In genomic region chr2:34026566-34027360, GRCm38 (mm10) we compare ENCODE assay signal across 9 mouse cellular contexts.
A peak's percentile ranks its signal among the peaks of the same experiment; 100 is the strongest.
DNase-seq lines count a peak whose midpoint lies in the region; ATAC-seq lines count a peak whose summit lies in the region.
"Had no signal": no experiment of that assay in that cellular context is flagged by ENCODE, and none has a peak within 500 bp of the region (broad histone marks: within the 10 kb centered on the region; RNA-seq: fewer than 3 reads in every experiment).

No protein-coding gene starts in this region.

- H3K4me1 ChIP-seq in heart, embryonic 14.5 days (ENCODE audit: control insufficient read depth in 2 of 2, insufficient read depth in 2 of 2, low read length in 2 of 2) = peaks cover 19 to 23% of the 10 kb centered on the region in 2 experiments
- peaks cover 27% of the 10 kb centered on the region for H3K4me1 ChIP-seq in hindbrain, embryonic 15.5 days (replicated peaks)
- peaks cover 38% of the 10 kb centered on the region for H3K4me1 ChIP-seq in midbrain, embryonic 13.5 days (replicated peaks)

- peak overlapping the region; percentile 5; the same call in 1 of the 2 replicates for H3K4me2 ChIP-seq in heart, embryonic 14.5 days (ENCODE audit: low read length)
- H3K4me2 ChIP-seq in hindbrain, embryonic 15.5 days = no peak overlapping the region
- 0 out of 2 replicates have a peak overlapping the region, but pooled peaks have one; percentile 5 for H3K4me2 ChIP-seq in midbrain, embryonic 13.5 days (replicated peaks)
- H3K4me2 ChIP-seq: liver, embryonic 11.5 days had no signal

- H3K4me3 ChIP-seq in heart, embryonic 14.5 days (ENCODE audit: control insufficient read depth in 1 of 2, insufficient read depth in 1 of 2, low read depth in 1 of 2, low read length in 2 of 2) = no peak overlapping the region
- no peak overlapping the region for H3K4me3 ChIP-seq in hindbrain, embryonic 15.5 days
- no peak overlapping the region for H3K4me3 ChIP-seq in midbrain, embryonic 13.5 days (replicated peaks)

- no peak for ATAC-seq in heart, embryonic 14.5 days (ENCODE audit: insufficient number of reproducible peaks, insufficient read depth, low FRiP score, low read depth)
- peak; percentile 46; the same call in 1 of the 2 replicates for ATAC-seq in hindbrain, embryonic 15.5 days (ENCODE audit: low FRiP score, low read depth)
- peak; percentile 14 for ATAC-seq in midbrain, embryonic 13.5 days

- no peaks in the 10 kb centered on the region for H3K36me3 ChIP-seq in heart, embryonic 14.5 days (ENCODE audit: control insufficient read depth, insufficient read depth, low read length)
- no peaks in the 10 kb centered on the region for H3K36me3 ChIP-seq in hindbrain, embryonic 15.5 days
- H3K36me3 ChIP-seq in midbrain, embryonic 13.5 days = no peaks in the 10 kb centered on the region

- H3K9me3 ChIP-seq in heart, embryonic 14.5 days (ENCODE audit: control insufficient read depth, low read length) = peaks cover 3% of the 10 kb centered on the region; the same call in 1 of the 2 replicates
- no peaks in the 10 kb centered on the region for H3K9me3 ChIP-seq in hindbrain, embryonic 15.5 days
- H3K9me3 ChIP-seq in midbrain, embryonic 13.5 days = no peaks in the 10 kb centered on the region

- intact Hi-C loops in heart, postnatal 10 days (cut with DNase I) = no loop called here
- intact Hi-C loops in gastrocnemius, postnatal 36 days (cut with DNase I) = loop anchor here (5.0 kb wide), 1 partner anchor 611 kb away; no protein-coding TSS in a partner anchor

- no peak for DNase-seq in heart, postnatal 10 days
- peak; percentile 62 for DNase-seq in R1 (ENCODE audit: low read depth, low spot score)
- no peak for DNase-seq in cerebellum, adult 18-20 months
- DNase-seq in gastrocnemius, postnatal 36 days = no peak
- DNase-seq in cerebellum, postnatal 25 days = no peak

- H3K9ac ChIP-seq in heart, embryonic 14.5 days (ENCODE audit: low read length) = no peak overlapping the region
- H3K9ac ChIP-seq in hindbrain, embryonic 15.5 days = no peak overlapping the region
- H3K9ac ChIP-seq in midbrain, embryonic 13.5 days (replicated peaks) = no peak overlapping the region

- H3K27me3 ChIP-seq in heart, embryonic 14.5 days (ENCODE audit: control insufficient read depth, insufficient read depth, low read length) = no peaks in the 10 kb centered on the region
- H3K27me3 ChIP-seq in hindbrain, embryonic 15.5 days = no peaks in the 10 kb centered on the region
- no peaks in the 10 kb centered on the region; the same call in 1 of the 2 replicates for H3K27me3 ChIP-seq in midbrain, embryonic 13.5 days

- H3K27ac ChIP-seq in heart, embryonic 14.5 days (replicated peaks in 1 of 2; ENCODE audit: control insufficient read depth in 1 of 2, insufficient read depth in 1 of 2, low read depth in 2 of 2, low read length in 2 of 2) = no peak overlapping the region
- 0 out of 2 replicates have a peak overlapping the region, but pooled peaks have one; percentile 16 for H3K27ac ChIP-seq in hindbrain, embryonic 15.5 days (replicated peaks)
- H3K27ac ChIP-seq in midbrain, embryonic 13.5 days = peak overlapping the region; percentile 63

- WGBS in heart, embryonic 14.5 days = 58% methylated on average over 16 of the region's 16 CpGs
- WGBS in hindbrain, embryonic 15.5 days = 79% methylated on average over 16 of the region's 16 CpGs
- WGBS in midbrain, embryonic 13.5 days = 83% methylated on average over 16 of the region's 16 CpGs

Comparison
In these comparisons a context has a peak if more than half of its experiments do, and no peak if none do; other contexts are left out.
1. H3K27ac ChIP-seq: peak in hindbrain, embryonic 15.5 days (single experiment) and midbrain, embryonic 13.5 days (single experiment); none in heart, embryonic 14.5 days (0 of 2).